Mouse (Mus musculus) liver, adult 2 months (tissue): ENCODE measurements around the gene Prokr2. TPM values are rescaled to one million over a fixed set of nuclear protein-coding genes. Genes with fewer than 3 reads are reported as not detected.
A peak's percentile ranks its signal among the peaks of the same experiment; 100 is the strongest.

Source experiments
- DNase-seq: peaks from one replicate; pipeline ENCODE4 v3.0.0-alpha.2; 2011; ENCODE audit warnings: low read depth, low spot score; ENCODE audit errors: extremely low read depth
- H3K27ac ChIP-seq: fragments of 200-500 bp; replicated peaks from 2 replicates; pipeline ENCODE4 v1.5.1; 2012; ENCODE audit warnings: low read depth, mild to moderate bottlenecking, control low read depth, inconsistent platforms, low read length; ENCODE audit not compliant: insufficient read depth
- H3K27me3 ChIP-seq: fragments of 200-500 bp; 2 replicates; pipeline ENCODE4 v1.6.1; 2012; ENCODE audit warnings: mild to moderate bottlenecking, moderate library complexity, low read length, inconsistent platforms; ENCODE audit not compliant: control insufficient read depth, insufficient read depth
- H3K36me3 ChIP-seq: fragments of 200-500 bp; 2 replicates; pipeline ENCODE4 v1.6.1; 2012; ENCODE audit warnings: low read length, inconsistent platforms; ENCODE audit not compliant: control insufficient read depth, insufficient read depth
- H3K4me1 ChIP-seq: fragments of 200-500 bp; 2 replicates; pipeline ENCODE4 v1.6.1; 2011; ENCODE audit warnings: low read length; ENCODE audit not compliant: control insufficient read depth, insufficient read depth
- H3K4me3 ChIP-seq: fragments of 200-500 bp; 2 replicates; pipeline ENCODE4 v1.5.1; 2011; ENCODE audit warnings: low read depth, mild to moderate bottlenecking, control low read depth, low read length, moderate library complexity; ENCODE audit not compliant: insufficient read depth
- H3K79me2 ChIP-seq: fragments of 200-500 bp; 2 replicates; pipeline ENCODE4 v1.6.1; 2012; ENCODE audit warnings: inconsistent platforms, mild to moderate bottlenecking, low read length, moderate library complexity; ENCODE audit not compliant: control insufficient read depth, insufficient read depth
- H3K9ac ChIP-seq: fragments of 200-500 bp; 2 replicates; pipeline ENCODE4 v1.6.1; 2012; ENCODE audit warnings: low read depth, mild to moderate bottlenecking, control low read depth, inconsistent platforms, low read length
- CTCF ChIP-seq: fragments of 200-500 bp; IDR thresholded peaks from 2 replicates; pipeline ENCODE4 v1.5.1; 2011; ENCODE audit warnings: low read depth, low read length, control low read depth
- POLR2A ChIP-seq: fragments of 200-500 bp; IDR thresholded peaks from 2 replicates; pipeline ENCODE4 v1.6.1; 2011; ENCODE audit warnings: low read length, control low read depth; ENCODE audit not compliant: insufficient read depth; ENCODE audit errors: extremely low read depth
- WGBS: fragments of 180-500 bp; shearing (Covaris S2); methylation state at CpG from one replicate; pipeline ENCODE4 v1.1.7; 2018; 5-methylcytosine and 5-hydroxymethylcytosine counted together
- polyA plus RNA-seq: library from polyadenylated mRNA; depleted of rRNA; stranded (reverse); fragments of >200 nt; gene quantifications from 2 replicates; pipeline ENCODE4 v1.2.3, GENCODE M21; 2012
- total RNA-seq: library from RNA; depleted of rRNA; stranded (reverse); fragments of >200 nt; gene quantifications from 2 replicates; pipeline ENCODE4 v1.2.3, GENCODE M21; 2014

Prokr2 gene
- total and polyA plus RNA-seq, 2 experiments: not detected

- no peak for DNase-seq
- Histone ChIP-seq H3K27me3 (no peaks in the 10 kb centered on the region), H3K79me2 (no peaks in the 10 kb centered on the region), H3K4me3 (no peak overlapping the region), H3K9ac (no peak overlapping the region), H3K36me3 (no peaks in the 10 kb centered on the region), H3K27ac (no peak overlapping the region), H3K4me1 (no peaks in the 10 kb centered on the region)
- WGBS: 89% methylated on average over 2 of the region's 2 CpGs
- TF ChIP-seq POLR2A (no peak), CTCF (no peak)
These were observed 71.7 kb downstream of the Prokr2 start for GRCm38 (mm10) chr2:132313568-132313967.

GRCm38 (mm10) chr2:132312616-132313015 lies 72.6 kb downstream of the Prokr2 start:
- Histone ChIP-seq H3K4me1 (no peaks in the 10 kb centered on the region), H3K36me3 (0 out of 2 replicates have a peak, but pooled peaks cover 2% of the 10 kb centered on the region), H3K79me2 (no peaks in the 10 kb centered on the region), H3K4me3 (no peak overlapping the region), H3K27ac (no peak overlapping the region), H3K9ac (no peak overlapping the region), H3K27me3 (no peaks in the 10 kb centered on the region)
- DNase-seq: no peak
- no peak for TF ChIP-seq POLR2A
- TF ChIP-seq CTCF: no peak
- 87% methylated on average over 5 of the region's 5 CpGs for WGBS

- Histone ChIP-seq H3K4me3 (no peak overlapping the region), H3K79me2 (no peaks in the 10 kb centered on the region), H3K4me1 (no peaks in the 10 kb centered on the region), H3K27ac (no peak overlapping the region), H3K9ac (no peak overlapping the region), H3K27me3 (no peaks in the 10 kb centered on the region), H3K36me3 (peaks cover 17% of the 10 kb centered on the region; the same call in 1 of the 2 replicates)
- TF ChIP-seq CTCF: no peak
- no peak for TF ChIP-seq POLR2A
- 98% methylated on average over 6 of the region's 6 CpGs for WGBS
- no peak for DNase-seq
These were observed 75.8 kb downstream of the Prokr2 start for GRCm38 (mm10) chr2:132309398-132309930.

- Histone ChIP-seq H3K27me3 (no peaks in the 10 kb centered on the region), H3K4me3 (no peak overlapping the region), H3K4me1 (no peaks in the 10 kb centered on the region), H3K9ac (no peak overlapping the region), H3K36me3 (peaks cover 19% of the 10 kb centered on the region; the same call in 1 of the 2 replicates), H3K79me2 (no peaks in the 10 kb centered on the region), H3K27ac (no peak overlapping the region)
- no peak for DNase-seq
- WGBS: 96% methylated on average over 6 of the region's 6 CpGs
- TF ChIP-seq POLR2A (no peak), CTCF (no peak)
These were observed 76.4 kb downstream of the Prokr2 start for GRCm38 (mm10) chr2:132308829-132309228.

- WGBS: 97% methylated on average over 11 of the region's 11 CpGs
- Histone ChIP-seq H3K27ac (no peak overlapping the region), H3K9ac (no peak overlapping the region), H3K27me3 (no peaks in the 10 kb centered on the region), H3K79me2 (no peaks in the 10 kb centered on the region), H3K4me3 (no peak overlapping the region), H3K4me1 (no peaks in the 10 kb centered on the region), H3K36me3 (peaks cover 31% of the 10 kb centered on the region)
- TF ChIP-seq CTCF: no peak
- no peak for TF ChIP-seq POLR2A
- DNase-seq: no peak
These were observed 77.9 kb downstream of the Prokr2 start for GRCm38 (mm10) chr2:132307213-132307843.

GRCm38 (mm10) chr2:132305988-132306387 lies 79.3 kb downstream of the Prokr2 start:
- Histone ChIP-seq H3K9ac (no peak overlapping the region), H3K27me3 (no peaks in the 10 kb centered on the region), H3K36me3 (peaks cover 38% of the 10 kb centered on the region), H3K27ac (no peak overlapping the region), H3K4me1 (no peaks in the 10 kb centered on the region), H3K4me3 (no peak overlapping the region), H3K79me2 (no peaks in the 10 kb centered on the region)
- TF ChIP-seq CTCF (peak; percentile 70), POLR2A (no peak)
- no peak for DNase-seq
- 71% methylated on average over 4 of the region's 4 CpGs for WGBS
